Mouse (Mus musculus): ENCODE measurements at regions not wholly inside any gene's neighbourhood (a gene's known extent, or its start where the extent isn't known, plus 50 kb on each side); places are given as distances from the start of the nearest gene placed in this dataset.
A peak's percentile ranks its signal among the peaks of the same experiment; 100 is the strongest.

GRCm38 (mm10) chr13:118849541-118849940 lies 179.9 kb downstream of the Fgf10 start:
- DNase-seq (ENCODE audit: low spot score in 2 of 2), result no peak

DNA sequence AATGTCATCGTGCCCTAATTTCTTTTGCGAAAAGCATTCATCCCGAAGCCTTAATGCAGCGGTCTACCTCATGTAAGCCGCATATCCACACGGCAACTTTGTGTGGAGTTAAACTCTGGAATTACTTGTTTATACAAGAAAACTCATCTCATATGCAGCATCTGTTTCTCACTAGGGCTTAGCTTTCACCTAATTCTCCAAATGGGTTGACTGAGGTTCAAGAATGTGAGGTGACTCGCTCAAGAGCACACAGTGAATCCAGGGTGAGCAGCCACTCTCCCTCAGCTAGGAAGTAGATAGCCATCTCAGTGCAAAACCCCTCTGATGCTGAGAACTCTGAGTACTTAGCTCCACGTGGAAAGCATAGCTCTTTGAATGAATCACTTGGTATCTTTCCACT lies 181.1 kb downstream of the Fgf10 start:
- DNase-seq (ENCODE audit: low spot score in 2 of 2), result no peak

DNA sequence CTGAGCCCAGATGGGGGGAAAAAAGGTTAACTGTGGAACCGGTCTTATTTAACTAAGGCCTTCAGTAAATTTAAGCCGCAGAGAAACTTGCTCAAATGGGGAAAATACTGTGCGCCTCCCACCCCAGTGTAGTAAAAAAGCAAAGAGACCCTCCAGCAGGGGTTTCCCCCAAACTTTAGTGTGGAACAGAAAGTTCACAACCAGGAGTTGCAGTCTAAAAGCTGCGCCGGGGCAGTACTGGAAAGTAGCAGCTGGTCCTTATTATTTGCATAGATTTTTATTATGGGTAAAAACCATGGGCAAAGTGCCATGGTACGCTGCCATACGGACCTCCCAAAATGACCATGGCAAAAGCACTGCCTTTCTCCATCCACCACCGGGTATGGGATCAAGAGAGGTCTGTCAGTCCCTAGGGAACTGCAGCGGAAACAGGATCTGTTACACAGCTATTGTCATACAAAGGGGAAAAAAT lies 216.8 kb downstream of the Fgf10 start:
- DNase-seq (ENCODE audit: low spot score in 2 of 2), result no peak

DNA sequence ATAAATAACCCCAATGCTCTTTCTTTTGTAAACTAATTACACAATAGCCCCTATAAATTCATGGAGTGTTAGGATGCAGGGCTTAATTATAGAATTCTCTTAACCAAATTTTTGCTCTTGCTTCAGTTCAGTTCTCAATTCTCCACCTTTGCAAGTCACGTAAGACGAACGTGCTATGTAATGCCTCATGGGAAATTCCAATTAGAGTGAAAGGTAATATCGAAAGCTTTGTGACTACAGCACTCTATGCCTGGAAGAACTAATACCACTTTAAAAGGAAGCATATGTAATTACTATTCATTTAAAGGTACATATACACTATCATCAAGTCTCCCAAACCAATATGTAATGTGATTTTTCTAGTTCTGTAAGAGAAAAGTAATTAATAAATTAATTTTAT lies 225.5 kb downstream of the Fgf10 start:
- no peak for DNase-seq (ENCODE audit: low spot score in 2 of 2)

GRCm38 (mm10) chr13:118901950-118902349 lies 232.4 kb downstream of the Fgf10 start:
- DNase-seq (ENCODE audit: low spot score in 2 of 2), result no peak

DNA sequence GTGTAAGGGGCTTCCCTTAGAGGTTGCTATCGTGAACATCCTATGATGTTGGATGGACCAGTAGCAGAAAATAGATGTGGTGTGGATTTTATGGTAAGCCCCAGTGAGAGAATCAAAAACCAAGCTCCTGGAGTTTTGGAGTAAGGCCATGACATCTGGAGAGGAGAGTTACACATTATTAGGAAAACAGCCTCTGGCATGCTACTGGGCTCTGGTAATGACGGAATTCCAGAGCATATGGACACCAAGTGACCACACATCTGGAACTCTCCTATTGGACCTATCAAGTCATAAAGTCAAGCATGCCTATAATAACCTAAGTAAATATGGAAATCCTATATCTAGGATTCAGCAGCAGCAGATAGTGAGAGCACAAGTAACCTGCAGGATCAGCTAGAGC lies 240.8 kb downstream of the Fgf10 start:
- DNase-seq (ENCODE audit: low spot score in 2 of 2), result no peak

GRCm38 (mm10) chr13:118940786-118941185 lies 271.2 kb downstream of the Fgf10 start:
- DNase-seq (ENCODE audit: low spot score in 2 of 2), result no peak

DNA sequence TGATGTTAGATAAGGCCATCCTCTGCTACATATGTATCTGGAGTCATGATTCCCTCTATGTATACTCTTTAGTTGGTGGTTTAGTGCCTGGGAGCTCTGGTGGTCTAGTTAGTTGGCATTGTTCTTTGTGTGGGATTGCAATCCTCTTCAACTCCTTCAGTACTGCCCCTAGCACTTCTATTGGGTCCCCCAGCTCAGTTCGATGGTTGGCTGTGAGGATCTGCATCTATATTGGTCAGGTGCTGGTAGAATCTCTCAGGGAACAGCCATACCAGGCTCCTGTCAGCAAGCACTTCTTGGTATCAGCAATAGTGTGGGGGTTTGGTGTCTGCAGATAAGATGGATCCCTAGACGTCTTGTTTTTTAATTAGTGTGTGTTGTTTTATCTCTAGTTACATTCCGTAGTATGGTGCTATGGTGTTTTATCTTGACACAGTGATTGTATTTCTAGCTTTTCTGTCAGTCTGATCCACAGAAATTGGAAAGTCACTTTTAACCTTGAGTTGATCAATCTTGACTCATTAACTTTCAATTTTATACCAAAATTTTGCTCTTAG lies 296.6 kb downstream of the Fgf10 start:
- no peak for DNase-seq (ENCODE audit: low spot score in 2 of 2)

- DNase-seq (ENCODE audit: low spot score in 2 of 2), result no peak
Measured at GRCm38 (mm10) chr13:118967707-118968106, 298.1 kb downstream of the Fgf10 start.

GRCm38 (mm10) chr13:118975008-118975407 lies 305.4 kb downstream of the Fgf10 start:
- DNase-seq (ENCODE audit: low spot score in 2 of 2), result no peak

GRCm38 (mm10) chr13:118975519-118975918 lies 305.9 kb downstream of the Fgf10 start:
- DNase-seq (ENCODE audit: low spot score in 2 of 2), result no peak

DNA sequence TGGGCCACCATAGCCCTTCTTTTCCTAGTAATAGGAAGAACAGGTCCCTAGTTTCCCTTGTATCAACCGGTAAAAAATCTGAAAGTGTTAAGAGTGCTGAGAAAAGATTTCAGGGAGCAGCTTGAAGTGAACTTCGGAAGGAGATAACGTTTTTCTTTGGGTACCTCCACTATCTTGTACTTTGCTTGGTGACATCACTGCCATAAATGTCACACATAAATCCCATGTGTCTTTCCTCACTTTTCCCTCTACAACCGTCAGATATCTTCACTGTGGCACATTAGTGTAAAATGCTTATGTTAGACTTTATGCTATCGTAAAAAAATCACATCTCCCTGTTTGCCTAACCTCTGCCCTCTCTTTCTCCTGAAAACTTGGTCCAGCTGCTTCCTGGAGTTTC lies 309.9 kb downstream of the Fgf10 start:
- DNase-seq (ENCODE audit: low spot score in 2 of 2), result no peak

DNA sequence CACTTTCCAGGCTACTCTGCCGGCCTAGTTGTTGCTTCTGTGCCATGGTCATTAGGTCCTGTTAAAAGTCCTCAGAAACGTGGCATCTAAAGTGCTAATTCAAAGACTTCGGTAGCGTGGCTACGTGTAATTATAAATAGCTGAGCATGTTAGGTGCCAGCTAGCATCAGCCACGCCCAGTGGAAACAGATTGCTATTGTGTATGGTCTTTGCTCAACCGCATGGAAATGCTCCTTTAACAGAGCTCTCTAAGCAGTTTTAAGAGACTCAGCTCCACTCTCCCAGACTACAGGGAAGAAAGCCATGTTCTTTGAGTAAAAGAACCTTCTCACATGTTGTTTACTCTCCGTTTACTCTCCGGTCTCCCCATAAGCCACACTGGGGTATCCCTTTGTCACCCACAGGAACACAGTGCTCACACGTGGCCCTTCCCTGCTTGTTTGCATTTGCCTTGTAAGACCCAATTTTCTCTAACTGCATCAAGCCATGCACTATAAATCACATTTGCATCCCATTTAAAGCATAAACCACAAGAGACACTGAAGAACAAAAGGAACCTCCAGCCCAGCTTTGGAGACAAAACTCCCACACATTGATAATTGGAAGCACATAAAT lies 311.7 kb downstream of the Fgf10 start:
- DNase-seq (ENCODE audit: low spot score in 2 of 2), result peak in 1 of 2 experiments; percentile 5

DNA sequence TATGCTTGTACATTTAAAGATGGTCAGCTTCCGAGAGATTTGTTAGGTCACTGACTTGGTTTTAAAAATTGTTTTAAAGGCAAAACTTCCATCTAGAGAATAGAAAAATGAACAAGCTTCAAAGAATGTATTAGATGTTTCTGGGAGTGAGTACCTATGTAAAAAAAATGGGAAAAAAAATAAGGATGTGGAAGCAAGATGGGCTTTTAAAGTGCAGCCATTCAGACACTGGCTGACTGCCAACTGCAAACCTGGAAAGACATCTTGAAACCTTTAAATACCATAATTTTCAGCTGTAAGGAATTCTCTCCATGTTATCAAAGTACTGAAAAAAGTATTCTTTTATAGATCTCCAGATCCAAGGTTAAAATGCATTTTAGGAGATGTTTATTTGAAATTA lies 315.7 kb downstream of the Fgf10 start:
- no peak for DNase-seq (ENCODE audit: low spot score in 2 of 2)

GRCm38 (mm10) chr13:119025305-119025975 lies 355.8 kb downstream of the Fgf10 start:
- DNase-seq (ENCODE audit: low spot score in 2 of 2), result no peak

DNA sequence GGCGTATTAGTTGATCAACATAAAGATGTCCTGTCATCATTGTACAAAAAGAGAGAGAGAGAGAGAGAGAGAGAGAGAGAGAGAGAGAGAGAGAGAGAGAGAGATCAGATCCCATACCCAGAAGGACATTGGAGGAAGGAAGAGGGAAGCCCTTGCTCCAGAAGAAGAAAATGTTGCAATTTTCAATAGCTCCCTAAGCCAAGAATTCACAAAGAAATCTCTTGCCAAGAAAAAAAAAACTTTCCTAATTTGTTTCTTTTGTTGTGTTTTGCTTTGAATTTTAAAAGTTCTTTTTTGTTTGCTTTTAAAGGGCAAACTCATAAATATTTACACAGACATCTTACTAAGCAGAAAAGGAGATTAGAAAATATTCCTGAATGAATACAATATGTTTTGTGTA lies 370.0 kb downstream of the Fgf10 start:
- DNase-seq (ENCODE audit: low spot score in 2 of 2), result no peak

DNA sequence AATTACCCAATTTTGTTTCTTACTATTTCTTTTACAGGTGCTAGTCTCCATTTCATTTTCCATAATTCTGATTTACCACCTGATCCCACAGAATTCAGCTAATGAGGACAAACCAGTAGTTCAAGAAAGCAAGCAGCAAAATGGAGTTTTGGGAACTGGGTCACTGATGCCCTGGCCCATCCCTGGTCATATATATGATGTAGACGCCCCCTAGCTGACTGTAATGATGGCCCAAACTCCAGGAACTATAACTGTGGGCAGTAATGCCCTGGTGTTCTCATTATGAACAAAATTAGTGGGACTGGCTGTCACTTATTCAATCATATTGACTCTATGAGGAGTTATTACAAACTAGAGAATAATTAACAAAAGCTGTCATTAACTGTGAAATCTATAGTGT lies 375.5 kb downstream of the Fgf10 start:
- DNase-seq (ENCODE audit: low spot score in 2 of 2), result no peak

GRCm38 (mm10) chr13:119068745-119069580 lies 359.4 kb upstream of the Paip1 start:
- no peak for DNase-seq (ENCODE audit: low spot score in 2 of 2)

GRCm38 (mm10) chr13:119069581-119069936 lies 358.8 kb upstream of the Paip1 start:
- no peak for DNase-seq (ENCODE audit: low spot score in 2 of 2)

DNA sequence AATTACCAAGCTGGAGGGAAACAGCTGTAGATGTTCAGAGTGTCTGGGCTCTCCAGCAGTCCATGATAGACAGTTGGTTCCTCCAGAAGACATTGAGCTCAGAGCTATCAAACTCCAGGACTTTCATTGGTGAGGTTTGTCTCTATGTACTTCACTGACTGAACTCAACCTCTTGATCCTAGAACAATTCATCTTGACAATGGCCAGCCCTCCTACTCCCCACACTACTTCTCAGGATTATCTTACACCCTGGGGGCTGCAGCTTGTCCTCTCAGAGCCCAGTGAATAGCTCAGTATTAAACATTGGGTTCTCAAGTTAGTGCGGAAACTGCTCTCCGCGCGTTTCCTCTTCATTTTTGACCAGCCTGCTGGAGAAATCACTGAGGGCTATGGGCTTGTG lies 349.2 kb upstream of the Paip1 start:
- DNase-seq (ENCODE audit: low spot score in 2 of 2), result no peak

DNA sequence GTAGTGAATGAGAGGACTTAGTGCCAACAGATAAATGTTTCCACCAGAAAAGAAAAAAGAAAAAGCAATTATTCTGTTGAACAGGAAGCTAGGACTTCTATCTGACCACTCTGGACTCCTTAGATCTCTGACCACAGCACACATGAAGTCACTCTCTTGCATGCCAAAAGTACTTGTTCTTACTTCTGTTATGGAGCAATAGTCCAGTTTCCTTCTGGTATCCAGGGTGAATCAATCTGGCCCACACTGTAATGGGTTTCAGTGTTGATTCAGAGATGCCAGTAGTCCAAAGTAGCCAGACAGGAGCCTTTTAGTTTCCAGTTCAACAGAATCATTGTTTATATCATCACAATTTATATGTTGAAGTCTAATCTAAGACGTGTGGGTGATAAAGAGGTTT lies 346.7 kb upstream of the Paip1 start:
- no peak for DNase-seq (ENCODE audit: low spot score in 2 of 2)

DNA sequence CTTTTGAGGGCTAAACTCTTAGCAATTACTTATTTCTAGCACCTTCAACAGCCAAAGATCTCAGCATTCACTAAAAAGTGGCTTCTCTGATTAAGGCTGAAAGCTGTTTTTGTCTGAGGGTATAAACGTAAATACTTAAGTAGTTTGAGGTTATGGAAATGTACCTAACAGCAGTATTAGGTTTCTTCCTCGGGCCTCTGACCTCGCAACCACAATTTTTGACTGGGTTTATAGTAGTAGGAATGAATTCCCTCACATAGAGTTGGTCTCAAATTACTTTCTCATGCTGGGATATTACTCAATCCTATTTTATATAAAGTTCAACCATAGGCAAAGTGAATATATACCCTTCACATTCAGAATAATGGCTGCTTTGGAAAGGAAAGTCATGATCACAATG lies 310.5 kb upstream of the Paip1 start:
- no peak for DNase-seq (ENCODE audit: low spot score in 2 of 2)

Data from layer of hippocampus, adult 8-10 months (tissue).